ENCODE assay signal across 11 mouse cellular contexts in genomic region chr4:35885591-35886542, GRCm38 (mm10).
DNase-seq lines count a peak whose midpoint lies in the region; ATAC-seq and TF ChIP-seq lines count a peak whose summit lies in the region.
"Had no signal": no experiment of that assay in that cellular context is flagged by ENCODE, and none has a peak within 500 bp of the region (broad histone marks: within the 10 kb centered on the region; RNA-seq: fewer than 3 reads in every experiment).

No protein-coding gene starts in this region.

- no peak overlapping the region for H3K4me2 ChIP-seq in hindbrain, postnatal 0 days (ENCODE audit: low read depth, low read length)
- H3K4me2 ChIP-seq in neural tube, embryonic 12.5 days (replicated peaks), result no peak overlapping the region
- no peak overlapping the region for H3K4me2 ChIP-seq in heart, embryonic 11.5 days
- H3K4me2 ChIP-seq: heart, embryonic 15.5 days had no signal

- peak; percentile 89 for ATAC-seq in hindbrain, postnatal 0 days
- ATAC-seq in neural tube, embryonic 12.5 days (ENCODE audit: low FRiP score, low read depth), result peak; percentile 71; the same call in 1 of the 2 replicates
- ATAC-seq in heart, embryonic 11.5 days (replicated peaks; ENCODE audit: insufficient number of reproducible peaks, low FRiP score, low TSS enrichment), result no peak
- ATAC-seq: liver, postnatal 0 days had no signal

- no peak overlapping the region for H3K4me3 ChIP-seq in hindbrain, postnatal 0 days (ENCODE audit: low read length)
- no peak overlapping the region for H3K4me3 ChIP-seq in neural tube, embryonic 12.5 days
- H3K4me3 ChIP-seq in heart, embryonic 11.5 days (ENCODE audit: low read depth, low read length), result no peak overlapping the region
- H3K4me3 ChIP-seq: heart, embryonic 15.5 days had no signal

- H3K9ac ChIP-seq in hindbrain, postnatal 0 days (replicated peaks; ENCODE audit: low read length), result no peak overlapping the region
- no peak overlapping the region for H3K9ac ChIP-seq in neural tube, embryonic 12.5 days
- H3K9ac ChIP-seq in heart, embryonic 11.5 days (ENCODE audit: low read depth, low read length), result no peak overlapping the region
- H3K9ac ChIP-seq: heart, embryonic 15.5 days; liver, postnatal 0 days had no signal

- DNase-seq in left cerebral cortex, postnatal 25 days (ENCODE audit: low spot score in 2 of 2), result peak; percentile 21 to 34
- no peak for DNase-seq in left cerebral cortex, postnatal 36 days (ENCODE audit: low spot score in 2 of 2)
- peak; percentile 2 for DNase-seq in embryo, embryonic 9.5 days (ENCODE audit: extremely low spot score)
- peak; percentile 89 for DNase-seq in hindbrain, postnatal 0 days (ENCODE audit: low spot score)
- DNase-seq in ovary, adult 18-20 months (ENCODE audit: low spot score), result no peak
- no peak for DNase-seq in spleen, postnatal 36 days (ENCODE audit: low spot score in 2 of 2)
- DNase-seq: cerebellum, adult 11-12 months; liver, postnatal 0 days had no signal

- intact Hi-C loops in left cerebral cortex, postnatal 25 days (cut with DNase I), result no loop called here
- intact Hi-C loops in left cerebral cortex, postnatal 36 days (cut with DNase I), result no loop called here

- H3K27me3 ChIP-seq in hindbrain, postnatal 0 days (ENCODE audit: insufficient read depth, low read length), result no peaks in the 10 kb centered on the region
- H3K27me3 ChIP-seq in neural tube, embryonic 12.5 days (replicated peaks), result no peaks in the 10 kb centered on the region
- H3K27me3 ChIP-seq in heart, embryonic 11.5 days (ENCODE audit: control insufficient read depth, insufficient read depth, low read length), result no peaks in the 10 kb centered on the region
- H3K27me3 ChIP-seq: heart, embryonic 15.5 days had no signal

- H3K4me1 ChIP-seq in hindbrain, postnatal 0 days (ENCODE audit: insufficient read depth, low read length), result no peaks in the 10 kb centered on the region; the same call in 1 of the 2 replicates
- 0 out of 2 replicates have a peak, but pooled peaks cover 4% of the 10 kb centered on the region for H3K4me1 ChIP-seq in neural tube, embryonic 12.5 days
- no peaks in the 10 kb centered on the region for H3K4me1 ChIP-seq in heart, embryonic 11.5 days (ENCODE audit: control insufficient read depth, insufficient read depth, low read length)
- H3K4me1 ChIP-seq: heart, embryonic 15.5 days had no signal

- H3K36me3 ChIP-seq in hindbrain, postnatal 0 days (ENCODE audit: insufficient read depth, low read length), result no peaks in the 10 kb centered on the region
- no peaks in the 10 kb centered on the region for H3K36me3 ChIP-seq in neural tube, embryonic 12.5 days
- H3K36me3 ChIP-seq in heart, embryonic 11.5 days (ENCODE audit: control insufficient read depth, insufficient read depth, low read length), result no peaks in the 10 kb centered on the region
- H3K36me3 ChIP-seq: heart, embryonic 15.5 days had no signal

- no peak overlapping the region for H3K27ac ChIP-seq in hindbrain, postnatal 0 days
- H3K27ac ChIP-seq in neural tube, embryonic 12.5 days, result no peak overlapping the region
- no peak overlapping the region for H3K27ac ChIP-seq in heart, embryonic 11.5 days (ENCODE audit: low read depth, low read length)
- H3K27ac ChIP-seq: heart, embryonic 15.5 days had no signal

- TF ChIP-seq CTCF in hindbrain, postnatal 0 days (IDR thresholded peaks at IDR 0.05; ENCODE audit: low read depth), result no peak

- H3K9me3 ChIP-seq in hindbrain, postnatal 0 days (ENCODE audit: low read length), result no peaks in the 10 kb centered on the region
- no peaks in the 10 kb centered on the region for H3K9me3 ChIP-seq in neural tube, embryonic 12.5 days
- no peaks in the 10 kb centered on the region for H3K9me3 ChIP-seq in heart, embryonic 11.5 days (replicated peaks; ENCODE audit: control insufficient read depth, low read length)
- H3K9me3 ChIP-seq: heart, embryonic 15.5 days had no signal

- WGBS in hindbrain, postnatal 0 days, result 12% methylated on average over 5 of the region's 5 CpGs
- 27% methylated on average over 5 of the region's 5 CpGs for WGBS in neural tube, embryonic 12.5 days
- WGBS in heart, embryonic 11.5 days (ENCODE audit: insufficient replicate concordance), result 64% methylated on average over 5 of the region's 5 CpGs

Comparison
In these comparisons a context has a peak if more than half of its experiments do, and no peak if none do; other contexts are left out.
1. DNase-seq: peak in left cerebral cortex, postnatal 25 days (2 of 2), embryo, embryonic 9.5 days (single experiment) and hindbrain, postnatal 0 days (single experiment); none in left cerebral cortex, postnatal 36 days (0 of 2), ovary, adult 18-20 months (single experiment) and spleen, postnatal 36 days (0 of 2).